Mouse (Mus musculus): ENCODE results near the gene Grin2b.
"Not testable (repeated sequence)": the region's sequence is repeated elsewhere in the genome, so short reads cannot be mapped to it uniquely, and the experiment has no call there.

Grin2b gene

GRCm38 (mm10) chr6:135692533-135692932 lies 480.8 kb downstream of the Grin2b start:
- no peak for DNase-seq (ENCODE audit: low spot score in 2 of 2)

GRCm38 (mm10) chr6:135691561-135691960 lies 481.8 kb downstream of the Grin2b start:
- DNase-seq (ENCODE audit: low spot score in 2 of 2): no peak

- DNase-seq (ENCODE audit: low spot score in 2 of 2): peak in 1 of 2 experiments; percentile 22
Measured at GRCm38 (mm10) chr6:135687926-135688325, 485.4 kb downstream of the Grin2b start.

- no peak for DNase-seq (ENCODE audit: low spot score in 2 of 2)
Measured at GRCm38 (mm10) chr6:135684206-135684605, 489.1 kb downstream of the Grin2b start.

GRCm38 (mm10) chr6:135681423-135681822 lies 491.9 kb downstream of the Grin2b start:
- DNase-seq (ENCODE audit: low spot score in 2 of 2): not testable (repeated sequence)

GRCm38 (mm10) chr6:135680105-135680710 lies 493.1 kb downstream of the Grin2b start:
- no peak for DNase-seq (ENCODE audit: low spot score in 2 of 2)

GRCm38 (mm10) chr6:135674380-135674779 lies 498.9 kb downstream of the Grin2b start:
- DNase-seq (ENCODE audit: low spot score in 2 of 2): no peak

- DNase-seq (ENCODE audit: low spot score in 2 of 2): no peak
Measured at GRCm38 (mm10) chr6:135672003-135672402, 501.3 kb downstream of the Grin2b start.

Measured in urinary bladder, postnatal 36 days (tissue).